Mouse (Mus musculus): ENCODE measurements around the gene Galnt6.

- TF ChIP-seq CTCF (IDR thresholded peaks at IDR 0.05; ENCODE audit: borderline replicate concordance, extremely low read depth, insufficient read depth, insufficient read length) (no peak), POLR2A (IDR thresholded peaks at IDR 0.05; ENCODE audit: borderline replicate concordance, extremely low read depth, insufficient read depth, insufficient read length, poor library complexity, severe bottlenecking) (no peak)
These were observed 10.0 kb downstream of the Galnt6 start for GRCm38 (mm10) chr15:100719217-100719616.
